Mouse (Mus musculus) v-Abl transformed pro-B cells (cell line): ENCODE data around the gene Gm13277.
"Not testable (repeated sequence)": the region's sequence is repeated elsewhere in the genome, so short reads cannot be mapped to it uniquely, and the experiment has no call there.

Experiments used
- in situ Hi-C, 2 experiments: fragments of 400-800 bp; cut with MboI; formaldehyde crosslinking; loops; one replicate each; pipeline ENCODE4 v1.15.1; 2025; ENCODE audit not compliant: unreplicated experiment in 2 of 2

The Gm13277 gene

DNA sequence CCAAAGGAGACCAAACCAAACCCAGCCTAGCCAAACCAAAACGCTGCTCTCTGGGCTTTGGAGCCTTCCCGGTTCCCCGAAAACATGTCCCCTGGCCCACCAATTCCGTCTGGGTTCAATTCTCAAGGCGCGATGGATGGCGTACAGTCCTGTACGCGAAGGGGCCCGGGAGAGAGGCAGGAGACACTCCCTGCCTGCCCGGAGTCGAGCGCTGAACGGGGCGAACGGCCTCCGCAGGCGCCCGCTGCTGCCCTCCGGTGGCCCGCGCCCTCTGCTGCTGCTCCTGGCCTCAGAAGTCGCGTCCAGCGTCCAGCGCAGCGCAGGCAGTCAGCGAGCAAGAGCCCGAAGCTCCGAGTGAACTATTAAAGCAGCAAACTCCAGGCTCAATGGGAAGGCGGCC is 6.1 kb upstream of the Gm13277 start:
- in situ Hi-C loops, result not testable (repeated sequence)

- in situ Hi-C loops, result not testable (repeated sequence)
These were observed 3.0 kb upstream of the Gm13277 start, which contains the start of gene Gm13276 for GRCm38 (mm10) chr4:88785409-88785808. Gm13276 (plus strand) TSS chr4:88785709.

GRCm38 (mm10) chr4:88791250-88791649 is 2.8 kb downstream of the Gm13277 start, which contains the start of gene Gm13278:
Gm13278 (plus strand) TSS chr4:88791550.
- in situ Hi-C loops, result not testable (repeated sequence)

DNA sequence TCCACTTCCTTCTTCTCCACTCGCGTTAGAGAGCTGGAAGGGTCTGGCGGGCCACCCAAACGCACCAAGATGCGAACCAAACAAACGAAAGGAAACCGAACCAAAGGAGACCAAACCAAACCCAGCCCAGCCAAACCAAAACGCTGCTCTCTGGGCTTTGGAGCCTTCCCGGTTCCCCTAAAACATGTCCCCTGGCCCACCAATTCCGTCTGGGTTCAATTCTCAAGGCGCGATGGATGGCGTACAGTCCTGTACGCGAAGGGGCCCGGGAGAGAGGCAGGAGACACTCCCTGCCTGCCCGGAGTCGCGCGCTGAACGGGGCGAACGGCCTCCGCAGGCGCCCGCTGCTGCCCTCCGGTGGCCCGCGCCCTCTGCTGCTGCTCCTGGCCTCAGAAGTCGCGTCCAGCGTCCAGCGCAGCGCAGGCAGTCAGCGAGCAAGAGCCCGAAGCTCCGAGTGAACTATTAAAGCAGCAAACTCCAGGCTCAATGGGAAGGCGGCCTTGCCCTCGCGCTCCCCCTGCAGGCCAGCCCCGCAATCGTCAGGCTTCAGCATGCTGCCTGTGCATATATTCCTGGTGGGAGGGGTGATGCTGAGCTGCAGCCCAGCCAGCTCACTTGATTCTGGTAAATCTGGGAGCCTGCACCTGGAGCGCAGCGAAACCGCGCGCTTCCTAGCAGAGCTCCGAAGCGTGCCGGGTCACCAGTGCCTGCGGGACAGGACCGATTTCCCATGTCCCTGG is 5.7 kb downstream of the Gm13277 start, which contains the start of gene Gm13275:
Gene Gm13275, plus strand, starts transcription at position 552 of the 740 bp plus-strand sequence.
- in situ Hi-C loops, result not testable (repeated sequence)

DNA sequence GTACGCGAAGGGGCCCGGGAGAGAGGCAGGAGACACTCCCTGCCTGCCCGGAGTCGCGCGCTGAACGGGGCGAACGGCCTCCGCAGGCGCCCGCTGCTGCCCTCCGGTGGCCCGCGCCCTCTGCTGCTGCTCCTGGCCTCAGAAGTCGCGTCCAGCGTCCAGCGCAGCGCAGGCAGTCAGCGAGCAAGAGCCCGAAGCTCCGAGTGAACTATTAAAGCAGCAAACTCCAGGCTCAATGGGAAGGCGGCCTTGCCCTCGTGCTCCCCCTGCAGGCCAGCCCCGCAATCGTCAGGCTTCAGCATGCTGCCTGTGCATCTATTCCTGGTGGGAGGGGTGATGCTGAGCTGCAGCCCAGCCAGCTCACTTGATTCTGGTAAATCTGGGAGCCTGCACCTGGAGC is 8.7 kb downstream of the Gm13277 start, which contains the start of gene Gm13279:
Gene Gm13279, plus strand, starts transcription at position 301 of the 400 bp plus-strand sequence.
- in situ Hi-C loops, result not testable (repeated sequence)

- in situ Hi-C loops, result not testable (repeated sequence)
These were observed 10.9 kb downstream of the Gm13277 start, which contains the start of gene Gm13285 for GRCm38 (mm10) chr4:88799365-88799764. Gm13285 (plus strand) TSS chr4:88799665.

DNA sequence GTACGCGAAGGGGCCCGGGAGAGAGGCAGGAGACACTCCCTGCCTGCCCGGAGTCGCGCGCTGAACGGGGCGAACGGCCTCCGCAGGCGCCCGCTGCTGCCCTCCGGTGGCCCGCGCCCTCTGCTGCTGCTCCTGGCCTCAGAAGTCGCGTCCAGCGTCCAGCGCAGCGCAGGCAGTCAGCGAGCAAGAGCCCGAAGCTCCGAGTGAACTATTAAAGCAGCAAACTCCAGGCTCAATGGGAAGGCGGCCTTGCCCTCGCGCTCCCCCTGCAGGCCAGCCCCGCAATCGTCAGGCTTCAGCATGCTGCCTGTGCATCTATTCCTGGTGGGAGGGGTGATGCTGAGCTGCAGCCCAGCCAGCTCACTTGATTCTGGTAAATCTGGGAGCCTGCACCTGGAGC is 14.5 kb downstream of the Gm13277 start, which contains the start of gene Gm13287:
Gene Gm13287, plus strand, starts transcription at position 301 of the 400 bp plus-strand sequence.
- in situ Hi-C loops, result loop anchor here (25.0 kb wide), 1 partner anchor 116 kb away; the partner anchor contains the start of genes Ifna16 (in 2 of the 2), Ifna2 (in 2 of the 2) and Ifnab (in 2 of the 2)

DNA sequence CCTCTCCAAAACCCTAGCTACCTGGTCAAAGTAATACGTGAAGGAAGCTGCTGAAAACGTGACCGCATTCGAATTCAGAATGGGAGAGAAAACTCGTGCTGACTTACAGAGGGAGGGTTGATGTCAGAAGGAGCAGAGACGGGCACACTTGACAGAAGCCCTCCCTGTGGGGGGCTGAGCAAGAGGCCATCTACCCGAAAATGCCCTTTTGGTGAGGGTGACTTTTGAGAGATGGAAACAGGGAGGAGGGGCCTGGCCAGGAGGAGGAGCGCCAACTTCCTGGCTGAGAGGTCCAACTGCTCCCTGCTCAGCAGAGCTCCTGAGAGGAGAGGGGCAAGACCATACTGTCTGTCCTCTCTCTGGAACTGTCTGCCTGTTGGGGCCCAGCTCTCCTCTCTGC is 16.8 kb downstream of the Gm13277 start, which contains the start of gene Gm13288:
Gene Gm13288, plus strand, starts transcription at position 301 of the 400 bp plus-strand sequence.
- in situ Hi-C loops, result loop anchor here (25.0 kb wide), 1 partner anchor 118 kb away; the partner anchor contains the start of genes Ifna16 (in 2 of the 2), Ifna2 (in 2 of the 2) and Ifnab (in 2 of the 2)

- in situ Hi-C loops, result loop anchor here (25.0 kb wide), 1 partner anchor 118 kb away; the partner anchor contains the start of genes Ifna16 (in 2 of the 2), Ifna2 (in 2 of the 2) and Ifnab (in 2 of the 2)
These were observed 17.3 kb downstream of the Gm13277 start for GRCm38 (mm10) chr4:88805761-88806160.

GRCm38 (mm10) chr4:88815928-88816327 is 27.5 kb downstream of the Gm13277 start, which contains the start of gene Ifna7:
Ifna7 (plus strand) TSS chr4:88816228.
- in situ Hi-C loops, result loop anchor here (25.0 kb wide), 1 partner anchor 129 kb away; the partner anchor contains the start of genes Ifna16 (in 2 of the 2), Ifna2 (in 2 of the 2) and Ifnab (in 2 of the 2)

DNA sequence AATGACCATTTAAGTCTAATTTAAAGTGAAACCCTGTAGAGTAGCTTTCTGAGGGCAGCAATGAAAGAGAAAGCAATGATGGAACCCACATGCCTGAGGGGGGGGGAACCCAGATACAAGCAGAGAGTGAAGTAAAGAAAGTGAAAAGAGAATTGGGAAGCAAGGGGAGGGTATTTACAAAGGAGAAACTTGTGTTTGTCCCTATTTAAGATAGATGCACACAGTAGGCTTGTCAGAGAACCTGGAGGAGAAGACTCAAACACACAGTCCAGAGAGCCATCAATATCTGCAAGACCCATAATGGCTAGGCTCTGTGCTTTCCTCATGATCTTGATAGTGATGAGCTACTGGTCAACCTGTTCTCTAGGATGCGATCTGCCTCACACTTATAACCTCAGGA is 31.2 kb downstream of the Gm13277 start, which contains the start of gene Ifna11:
Gene Ifna11, plus strand, starts transcription at position 301 of the 400 bp plus-strand sequence.
- in situ Hi-C loops, result loop anchor here (25.0 kb wide), 1 partner anchor 132 kb away; the partner anchor contains the start of genes Ifna16 (in 2 of the 2), Ifna2 (in 2 of the 2) and Ifnab (in 2 of the 2)

DNA sequence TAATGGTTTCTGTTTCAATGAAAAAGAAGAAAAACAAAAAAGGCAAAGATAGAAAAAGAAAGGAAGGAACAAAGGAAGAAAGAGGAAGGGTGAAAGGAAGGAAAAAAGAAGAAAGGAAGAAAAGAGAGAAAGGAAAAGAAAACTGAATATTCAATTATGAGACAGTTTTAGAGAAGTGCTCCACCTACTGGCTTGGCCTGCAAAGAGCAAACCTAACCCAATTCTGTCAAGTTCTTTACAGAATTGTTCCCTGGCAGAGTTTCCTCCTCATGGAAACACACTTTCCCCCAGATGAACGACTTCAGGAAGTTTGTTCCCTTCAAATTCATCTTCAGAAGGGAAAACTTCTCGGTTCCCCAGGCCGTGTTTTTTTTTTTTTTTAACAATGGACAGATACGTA is 34.6 kb downstream of the Gm13277 start:
- in situ Hi-C loops, result loop anchor here (25.0 kb wide), 1 partner anchor 136 kb away; the partner anchor contains the start of genes Ifna16 (in 2 of the 2), Ifna2 (in 2 of the 2) and Ifnab (in 2 of the 2)

- in situ Hi-C loops, result not testable (repeated sequence)
These were observed 38.7 kb downstream of the Gm13277 start, which contains the start of gene Ifna6 for GRCm38 (mm10) chr4:88827116-88827515. Ifna6 (plus strand) TSS chr4:88827416.

DNA sequence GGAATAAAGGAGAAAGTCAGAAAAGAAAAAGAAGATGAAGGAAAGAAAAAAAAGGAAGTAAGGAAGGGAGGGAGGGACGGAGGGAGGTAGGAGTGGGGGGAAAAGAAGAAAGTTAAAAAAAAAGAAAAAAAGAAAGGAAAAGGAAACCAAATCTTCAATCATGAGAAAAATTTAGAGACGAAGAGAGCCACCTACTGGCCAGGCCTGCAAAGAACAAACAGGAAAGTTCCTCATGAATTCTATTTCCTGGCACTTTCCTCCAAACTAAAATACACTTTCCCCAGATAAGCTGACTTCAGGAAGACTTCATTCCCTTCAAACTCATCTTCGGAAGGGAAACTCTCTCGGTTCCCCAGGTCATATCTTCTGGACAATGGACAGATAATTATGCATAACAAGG is 42.1 kb downstream of the Gm13277 start:
- in situ Hi-C loops, result no loop called here

DNA sequence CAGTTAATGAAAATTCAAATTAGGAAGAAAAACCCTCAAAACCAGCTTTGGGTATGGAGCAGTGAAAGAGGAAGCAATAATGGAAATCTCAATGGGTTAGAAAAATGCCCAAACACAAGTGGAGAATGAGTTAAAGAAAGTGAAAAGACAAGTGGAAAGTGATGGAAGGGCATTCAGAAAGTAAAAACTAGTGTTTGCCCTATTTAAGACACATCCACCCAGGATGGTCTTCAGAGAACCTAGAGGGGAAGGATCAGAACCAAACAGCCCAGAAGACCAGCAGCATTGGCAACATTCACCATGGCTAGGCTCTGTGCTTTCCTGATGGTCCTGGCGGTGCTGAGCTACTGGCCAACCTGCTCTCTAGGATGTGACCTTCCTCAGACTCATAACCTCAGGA is 46.8 kb downstream of the Gm13277 start, which contains the start of gene Ifna5:
Gene Ifna5, plus strand, starts transcription at position 301 of the 400 bp plus-strand sequence.
- in situ Hi-C loops, result not testable (repeated sequence)
